ENCODE assay signal across 25 mouse cellular contexts in the genomic region with DNA sequence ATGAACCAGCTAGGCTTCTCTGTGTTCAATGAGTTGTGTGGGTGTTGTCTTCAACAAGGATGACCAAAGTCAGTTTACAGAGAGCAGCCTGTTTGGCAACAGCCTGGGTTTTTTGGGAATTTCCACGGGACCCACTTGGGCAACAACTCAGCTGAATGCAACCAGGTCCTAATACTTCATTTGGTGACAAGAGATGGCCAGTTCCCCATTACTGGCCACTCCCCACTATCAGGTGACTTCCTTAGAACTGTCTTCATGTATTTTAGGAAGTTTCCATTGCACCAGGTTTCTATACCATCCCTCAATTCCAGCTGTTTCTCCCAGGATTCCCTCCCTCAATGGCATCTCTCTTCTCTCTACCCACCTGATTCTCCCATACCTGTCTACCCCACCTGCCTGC.
DNase-seq lines count a peak whose midpoint lies in the region; ATAC-seq and TF ChIP-seq lines count a peak whose summit lies in the region.
"Had no signal": no experiment of that assay in that cellular context is flagged by ENCODE, and none has a peak within 500 bp of the region (broad histone marks: within the 10 kb centered on the region; RNA-seq: fewer than 3 reads in every experiment).

No protein-coding gene starts in this region.

- peak; percentile 86 for ATAC-seq in granulocyte monocyte progenitor cell, adult 5-6 weeks (replicated peaks; ENCODE audit: poor library complexity, severe bottlenecking)
- ATAC-seq in megakaryocyte progenitor cell, adult 5-6 weeks (replicated peaks; ENCODE audit: poor library complexity): peak; percentile 76
- ATAC-seq in midbrain, embryonic 11.5 days (ENCODE audit: low FRiP score): no peak
- ATAC-seq: CD4-positive, CD25-positive, alpha-beta regulatory T cell, adult 4 months; forebrain, embryonic 13.5 days; forebrain, embryonic 15.5 days had no signal

- H3K27ac ChIP-seq in MEL (ENCODE audit: control insufficient read depth, low read depth, low read length): no peak overlapping the region
- H3K27ac ChIP-seq in midbrain, embryonic 11.5 days (ENCODE audit: low read depth, low read length): no peak overlapping the region
- H3K27ac ChIP-seq: embryonic facial prominence, embryonic 10.5 days; embryonic facial prominence, embryonic 12.5 days; forebrain, embryonic 13.5 days; forebrain, embryonic 15.5 days had no signal

- intact Hi-C loops in heart, postnatal 14 days (cut with DNase I): no loop called here

- peaks cover 0 to 2% of the 10 kb centered on the region in 2 experiments; a peak in 2 of 4 replicates for H3K4me1 ChIP-seq in MEL (ENCODE audit: control insufficient read depth in 1 of 2, insufficient read depth in 2 of 2, low read length in 2 of 2)
- H3K4me1 ChIP-seq in midbrain, embryonic 11.5 days (ENCODE audit: control insufficient read depth, insufficient read depth, low read length): no peaks in the 10 kb centered on the region
- H3K4me1 ChIP-seq: embryonic facial prominence, embryonic 10.5 days; embryonic facial prominence, embryonic 12.5 days; forebrain, embryonic 13.5 days; forebrain, embryonic 15.5 days had no signal

- TF ChIP-seq RAD21 in MEL (IDR thresholded peaks at IDR 0.05; ENCODE audit: low read depth, low read length): no peak

- TF ChIP-seq EP300 in MEL (IDR thresholded peaks at IDR 0.05; ENCODE audit: low read depth in 1 of 2, low read length in 2 of 2): no peak

- DNase-seq in heart, adult 11 months: peak; percentile 56
- DNase-seq in heart, postnatal 14 days: no peak
- DNase-seq in MEL (ENCODE audit: low read depth, low spot score): peak; percentile 21
- DNase-seq in testis, postnatal 14 days (ENCODE audit: low spot score): no peak
- DNase-seq in gastrocnemius, postnatal 25 days: no peak
- no peak for DNase-seq in midbrain, embryonic 11.5 days (ENCODE audit: low spot score, missing footprints)
- DNase-seq: adrenal gland, adult 2 months; adrenal gland, postnatal 10 days; adrenal gland, postnatal 25 days; B cell, adult 2 months; cerebellum, adult 11 months; cerebellum, adult 18-20 months; cerebellum, adult 8-10 months; cerebellum, adult 9-11 months; cerebellum, postnatal 14 days; cerebellum, postnatal 36 days had no signal

- no peaks in the 10 kb centered on the region for H3K27me3 ChIP-seq in MEL (ENCODE audit: control insufficient read depth in 1 of 2, insufficient read depth in 2 of 2, low read length in 2 of 2)
- H3K27me3 ChIP-seq in midbrain, embryonic 11.5 days (ENCODE audit: control insufficient read depth, insufficient read depth, low read length): no peaks in the 10 kb centered on the region
- H3K27me3 ChIP-seq: CH12.LX; embryonic facial prominence, embryonic 12.5 days; forebrain, embryonic 13.5 days; forebrain, embryonic 15.5 days had no signal

- peaks cover 0 to 4% of the 10 kb centered on the region in 2 experiments; a peak in 2 of 4 replicates for H3K36me3 ChIP-seq in MEL (ENCODE audit: control insufficient read depth in 1 of 2, insufficient read depth in 2 of 2, low read length in 2 of 2)
- no peaks in the 10 kb centered on the region for H3K36me3 ChIP-seq in midbrain, embryonic 11.5 days (ENCODE audit: control insufficient read depth, insufficient read depth, low read length)
- H3K36me3 ChIP-seq: embryonic facial prominence, embryonic 10.5 days; embryonic facial prominence, embryonic 12.5 days; forebrain, embryonic 15.5 days; G1E had no signal

- H3K79me2 ChIP-seq in MEL (ENCODE audit: control insufficient read depth, insufficient read depth, low read length, poor library complexity): no peaks in the 10 kb centered on the region

- H3K4me3 ChIP-seq in MEL (ENCODE audit: control insufficient read depth in 1 of 2, insufficient read depth in 1 of 2, low read depth in 2 of 2, low read length in 2 of 2): no peak overlapping the region
- no peak overlapping the region for H3K4me3 ChIP-seq in midbrain, embryonic 11.5 days (ENCODE audit: low read depth, low read length)
- H3K4me3 ChIP-seq: embryonic facial prominence, embryonic 10.5 days; embryonic facial prominence, embryonic 12.5 days; forebrain, embryonic 13.5 days; forebrain, embryonic 15.5 days had no signal

- no peak overlapping the region for H3K4me2 ChIP-seq in midbrain, embryonic 11.5 days
- H3K4me2 ChIP-seq: embryonic facial prominence, embryonic 12.5 days; forebrain, embryonic 13.5 days; forebrain, embryonic 15.5 days had no signal

- H3K9ac ChIP-seq in MEL (ENCODE audit: control insufficient read depth, low read depth, low read length, poor library complexity, severe bottlenecking): no peak overlapping the region
- H3K9ac ChIP-seq in midbrain, embryonic 11.5 days (ENCODE audit: low read length): no peak overlapping the region
- H3K9ac ChIP-seq: embryonic facial prominence, embryonic 12.5 days; forebrain, embryonic 13.5 days; forebrain, embryonic 15.5 days had no signal

- no peaks in the 10 kb centered on the region for H3K9me3 ChIP-seq in MEL (replicated peaks; ENCODE audit: insufficient read depth, low read length)
- H3K9me3 ChIP-seq in midbrain, embryonic 11.5 days (ENCODE audit: control insufficient read depth, low read length): no peaks in the 10 kb centered on the region
- H3K9me3 ChIP-seq: embryonic facial prominence, embryonic 10.5 days; embryonic facial prominence, embryonic 12.5 days; forebrain, embryonic 13.5 days; forebrain, embryonic 15.5 days; G1E had no signal

- TF ChIP-seq POLR2A in MEL (IDR thresholded peaks at IDR 0.05; ENCODE audit: control insufficient read depth in 1 of 2, insufficient read depth in 1 of 2, low read depth in 1 of 2, low read length in 2 of 2, poor library complexity in 1 of 2): no peak

- WGBS in midbrain, embryonic 11.5 days: 70% methylated on average over 1 of the region's 1 CpGs

- TF ChIP-seq CTCF in MEL (IDR thresholded peaks at IDR 0.05 in 2 of 3, conservative IDR thresholded peaks at IDR 0.05 in 1 of 3; ENCODE audit: control insufficient read depth in 1 of 3, insufficient read depth in 1 of 3, low read depth in 2 of 3, low read length in 3 of 3, poor library complexity in 1 of 3, severe bottlenecking in 1 of 3): no peak

TF ChIP-seq in MEL, 35 proteins besides CTCF, POLR2A, EP300 and RAD21:
- no peak for TF ChIP-seq MAFK (IDR thresholded peaks at IDR 0.05; ENCODE audit: borderline replicate concordance, low read depth, low read length)
- no peak for TF ChIP-seq NELFE (IDR thresholded peaks at IDR 0.05; ENCODE audit: low read depth, low read length)
- no peak for TF ChIP-seq POLR2AphosphoS5 (IDR thresholded peaks at IDR 0.05; ENCODE audit: borderline replicate concordance, low read depth, low read length)
- TF ChIP-seq TBP (IDR thresholded peaks at IDR 0.05; ENCODE audit: low read depth, low read length): no peak
- TF ChIP-seq ETS1 (IDR thresholded peaks at IDR 0.05; ENCODE audit: low read depth, low read length): no peak
- no peak for TF ChIP-seq ZC3H11A (IDR thresholded peaks at IDR 0.05; ENCODE audit: low read depth, low read length)
- no peak for TF ChIP-seq CHD2 (IDR thresholded peaks at IDR 0.05; ENCODE audit: low read length)
- no peak for TF ChIP-seq ZKSCAN1 (IDR thresholded peaks at IDR 0.05; ENCODE audit: low read depth, low read length)
- TF ChIP-seq E2F4 (IDR thresholded peaks at IDR 0.05; ENCODE audit: borderline replicate concordance, low read depth, low read length): no peak
- TF ChIP-seq CHD1 (IDR thresholded peaks at IDR 0.05; ENCODE audit: low read depth, low read length): no peak
- no peak for TF ChIP-seq MAX (IDR thresholded peaks at IDR 0.05; ENCODE audit: low read length)
- no peak for TF ChIP-seq SIN3A (IDR thresholded peaks at IDR 0.05; ENCODE audit: low read length)

Comparison
In these comparisons a context has a peak if more than half of its experiments do, and no peak if none do; other contexts are left out.
1. DNase-seq: peak in heart, adult 11 months (single experiment) and MEL (single experiment); none in heart, postnatal 14 days (0 of 2), testis, postnatal 14 days (single experiment), gastrocnemius, postnatal 25 days (single experiment) and midbrain, embryonic 11.5 days (single experiment).